Mouse (Mus musculus): ENCODE results near the gene Tenm4. TPM values are rescaled to one million over a fixed set of nuclear protein-coding genes. Genes with fewer than 3 reads are reported as not detected.

Gene Tenm4
- polyA plus RNA-seq, 2 experiments: 0.11 to 0.28 TPM

- no peak overlapping the region for H3K9ac ChIP-seq (replicated peaks)
- TF ChIP-seq CTCF (IDR thresholded peaks at IDR 0.05; ENCODE audit: low read depth): no peak
- TF ChIP-seq EP300 (IDR thresholded peaks at IDR 0.05; ENCODE audit: low read depth): no peak
- H3K27ac ChIP-seq: no peak overlapping the region
- no peak for DNase-seq (ENCODE audit: low read depth in 3 of 3, low spot score in 3 of 3)
- H3K27me3 ChIP-seq (ENCODE audit: control insufficient read depth, insufficient read depth, low read length): no peaks in the 10 kb centered on the region
- H3K36me3 ChIP-seq (replicated peaks; ENCODE audit: control insufficient read depth, insufficient read depth, low read depth): no peaks in the 10 kb centered on the region
- no peak for ATAC-seq (ENCODE audit: insufficient read depth)
- no peak overlapping the region for H3K4me3 ChIP-seq (ENCODE audit: insufficient read depth in 1 of 2, low read depth in 2 of 2, low read length in 2 of 2)
- WGBS (ENCODE audit: insufficient replicate concordance): 56% methylated on average over 8 of the region's 8 CpGs
- no peak overlapping the region for H3K4me2 ChIP-seq (ENCODE audit: low read depth)
- H3K9me3 ChIP-seq (ENCODE audit: control insufficient read depth, low read length): no peaks in the 10 kb centered on the region
- H3K4me1 ChIP-seq (replicated peaks; ENCODE audit: control insufficient read depth in 2 of 2, insufficient read depth in 2 of 2, low read length in 1 of 2): peaks cover 0 to 6% of the 10 kb centered on the region in 2 experiments; a peak in 2 of 4 replicates
Observed at GRCm38 (mm10) chr7:96792456-96793229, 621.6 kb downstream of the Tenm4 start.

DNA sequence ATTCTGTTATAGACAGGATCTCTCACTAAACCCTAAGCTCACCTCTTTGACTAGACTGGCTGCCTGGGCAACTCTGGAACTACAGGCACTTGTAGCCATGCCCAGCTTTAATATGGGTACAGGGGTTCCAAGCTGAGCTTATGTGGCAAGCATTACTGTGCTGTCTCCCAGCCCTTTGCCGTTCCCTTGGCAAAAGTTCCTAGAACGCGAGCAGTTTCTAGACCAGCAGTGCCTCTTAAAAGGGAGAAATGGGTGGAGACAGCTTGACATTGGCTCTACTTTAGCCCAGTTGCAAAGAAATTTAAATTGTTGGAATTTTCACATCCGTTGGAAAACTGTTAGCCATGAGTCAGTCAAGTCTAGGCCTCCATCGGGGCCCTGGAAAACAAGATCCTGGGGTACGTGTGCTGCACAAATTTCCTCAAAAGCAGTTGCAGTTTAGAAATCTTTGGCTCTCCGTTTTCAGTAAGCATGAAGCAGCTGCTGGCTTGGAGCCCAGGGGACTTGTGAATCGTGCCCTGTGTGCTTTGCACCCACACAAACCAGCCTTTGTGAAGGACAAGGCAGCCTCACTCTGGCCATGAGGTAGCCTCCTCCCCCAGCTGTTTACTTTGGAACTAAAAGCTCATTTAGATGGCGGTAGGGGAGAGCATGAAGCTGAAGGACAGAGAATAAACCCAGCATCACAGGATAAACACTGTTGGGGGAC, 625.1 kb downstream of the Tenm4 start:
- Histone ChIP-seq H3K27ac (no peak overlapping the region), H3K4me2 (ENCODE audit: low read depth) (no peak overlapping the region), H3K4me3 (ENCODE audit: insufficient read depth in 1 of 2, low read depth in 2 of 2, low read length in 2 of 2) (no peak overlapping the region), H3K27me3 (ENCODE audit: control insufficient read depth, insufficient read depth, low read length) (no peaks in the 10 kb centered on the region; the same call in 1 of the 2 replicates), H3K4me1 (replicated peaks; ENCODE audit: control insufficient read depth in 2 of 2, insufficient read depth in 2 of 2, low read length in 1 of 2) (peaks cover 0 to 6% of the 10 kb centered on the region in 2 experiments; a peak in 2 of 4 replicates), H3K36me3 (replicated peaks; ENCODE audit: control insufficient read depth, insufficient read depth, low read depth) (no peaks in the 10 kb centered on the region), H3K9ac (replicated peaks) (no peak overlapping the region), H3K9me3 (ENCODE audit: control insufficient read depth, low read length) (no peaks in the 10 kb centered on the region)
- 63% methylated on average over 9 of the region's 9 CpGs for WGBS (ENCODE audit: insufficient replicate concordance)
- DNase-seq (ENCODE audit: low read depth in 3 of 3, low spot score in 3 of 3) (peak in 1 of 3 experiments; percentile 20), ATAC-seq (ENCODE audit: insufficient read depth) (no peak)
- TF ChIP-seq CTCF (IDR thresholded peaks at IDR 0.05; ENCODE audit: low read depth) (no peak), EP300 (IDR thresholded peaks at IDR 0.05; ENCODE audit: low read depth) (no peak)

DNA sequence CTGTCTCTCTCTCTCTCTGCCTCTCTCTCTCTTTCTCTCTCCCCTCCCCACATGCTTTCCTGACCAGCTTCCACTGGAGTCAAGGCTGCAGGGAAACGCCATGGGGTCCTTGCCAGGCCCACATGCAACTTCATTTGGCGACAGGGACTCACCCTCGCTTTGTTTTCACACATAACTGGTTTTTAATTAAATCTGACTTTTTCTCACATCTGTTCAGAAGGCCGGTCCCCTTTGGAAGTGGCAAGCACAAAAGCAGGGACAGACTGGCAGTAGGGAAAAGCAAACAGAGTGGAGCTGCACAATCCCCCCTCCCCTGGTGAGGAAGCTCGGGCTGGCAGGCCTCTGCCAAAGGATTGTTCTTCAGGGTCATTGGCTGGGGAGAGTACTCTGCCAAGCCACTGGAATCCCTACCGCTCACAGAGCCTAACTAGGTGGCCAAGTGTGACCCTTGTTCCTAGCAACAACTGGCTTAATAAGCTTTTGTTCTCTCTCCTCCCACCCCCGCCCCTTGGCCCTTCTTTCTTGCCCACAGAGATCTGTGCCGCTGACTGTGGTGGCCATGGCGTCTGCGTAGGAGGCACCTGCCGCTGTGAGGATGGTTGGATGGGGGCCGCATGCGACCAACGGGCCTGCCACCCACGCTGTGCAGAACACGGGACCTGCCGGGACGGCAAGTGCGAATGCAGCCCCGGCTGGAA, 625.9 kb downstream of the Tenm4 start:
- Histone ChIP-seq H3K36me3 (replicated peaks; ENCODE audit: control insufficient read depth, insufficient read depth, low read depth) (no peaks in the 10 kb centered on the region), H3K4me3 (ENCODE audit: insufficient read depth in 1 of 2, low read depth in 2 of 2, low read length in 2 of 2) (no peak overlapping the region), H3K9ac (replicated peaks) (no peak overlapping the region), H3K27me3 (ENCODE audit: control insufficient read depth, insufficient read depth, low read length) (no peaks in the 10 kb centered on the region; the same call in 1 of the 2 replicates), H3K4me1 (replicated peaks; ENCODE audit: control insufficient read depth in 2 of 2, insufficient read depth in 2 of 2, low read length in 1 of 2) (peaks cover 0 to 7% of the 10 kb centered on the region in 2 experiments; a peak in 2 of 4 replicates), H3K9me3 (ENCODE audit: control insufficient read depth, low read length) (no peaks in the 10 kb centered on the region), H3K4me2 (ENCODE audit: low read depth) (no peak overlapping the region), H3K27ac (no peak overlapping the region)
- DNase-seq (ENCODE audit: low read depth in 3 of 3, low spot score in 3 of 3): no peak
- 77% methylated on average over 20 of the region's 20 CpGs for WGBS (ENCODE audit: insufficient replicate concordance)
- no peak for ATAC-seq (ENCODE audit: insufficient read depth)
- TF ChIP-seq CTCF (IDR thresholded peaks at IDR 0.05; ENCODE audit: low read depth): no peak
- TF ChIP-seq EP300 (IDR thresholded peaks at IDR 0.05; ENCODE audit: low read depth): no peak

DNA sequence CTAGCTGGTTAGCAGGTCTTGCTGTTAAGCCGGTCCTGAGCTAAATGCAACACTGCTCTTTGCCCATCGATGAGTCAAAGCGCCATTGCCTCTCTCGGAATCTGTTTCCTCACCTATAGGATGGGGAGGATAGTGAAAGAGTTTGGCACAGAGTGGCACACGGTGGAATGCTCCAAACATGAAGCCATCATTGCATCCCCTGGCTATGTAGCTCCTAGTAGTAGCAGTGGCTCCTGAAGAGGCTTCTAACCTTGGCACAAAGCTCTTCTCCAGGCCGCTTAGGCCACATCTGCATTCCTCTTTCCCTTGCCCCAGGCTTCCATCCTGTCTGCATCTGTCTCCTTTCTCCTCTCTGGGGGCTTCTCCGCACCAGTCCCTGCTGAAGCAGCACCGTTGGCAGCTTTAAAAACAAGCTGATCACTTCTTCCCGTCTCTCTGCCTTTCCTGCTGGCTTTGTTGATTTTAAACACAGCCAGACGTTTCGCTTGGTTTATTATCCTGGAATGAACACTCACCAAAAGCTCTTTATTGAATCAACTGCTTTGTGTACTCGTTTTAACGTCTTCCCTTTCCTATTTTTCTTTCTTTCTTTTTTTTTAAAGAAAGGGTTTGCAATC, 626.8 kb downstream of the Tenm4 start:
- no peak overlapping the region for H3K4me3 ChIP-seq (ENCODE audit: insufficient read depth in 1 of 2, low read depth in 2 of 2, low read length in 2 of 2)
- H3K4me1 ChIP-seq (replicated peaks; ENCODE audit: control insufficient read depth in 2 of 2, insufficient read depth in 2 of 2, low read length in 1 of 2): peaks cover 0 to 7% of the 10 kb centered on the region in 2 experiments; a peak in 2 of 4 replicates
- H3K9me3 ChIP-seq (ENCODE audit: control insufficient read depth, low read length): no peaks in the 10 kb centered on the region
- WGBS (ENCODE audit: insufficient replicate concordance): 56% methylated on average over 13 of the region's 13 CpGs
- H3K27ac ChIP-seq: no peak overlapping the region
- no peak overlapping the region for H3K4me2 ChIP-seq (ENCODE audit: low read depth)
- H3K9ac ChIP-seq (replicated peaks): no peak overlapping the region
- peaks cover under 1% of the 10 kb centered on the region for H3K27me3 ChIP-seq (ENCODE audit: control insufficient read depth, insufficient read depth, low read length)
- no peak for ATAC-seq (ENCODE audit: insufficient read depth)
- H3K36me3 ChIP-seq (replicated peaks; ENCODE audit: control insufficient read depth, insufficient read depth, low read depth): no peaks in the 10 kb centered on the region
- no peak for DNase-seq (ENCODE audit: low read depth in 3 of 3, low spot score in 3 of 3)
- TF ChIP-seq CTCF (IDR thresholded peaks at IDR 0.05; ENCODE audit: low read depth) (no peak), EP300 (IDR thresholded peaks at IDR 0.05; ENCODE audit: low read depth) (no peak)

Measured in liver, embryonic 14.5 days (tissue).